Mouse (Mus musculus) left cerebral cortex, postnatal 10 days (tissue): ENCODE measurements around the gene Rnase10. TPM values are rescaled to one million over a fixed set of nuclear protein-coding genes. Genes with fewer than 3 reads are reported as not detected.
A peak's percentile ranks its signal among the peaks of the same experiment; 100 is the strongest.
"Not testable (repeated sequence)": the region's sequence is repeated elsewhere in the genome, so short reads cannot be mapped to it uniquely, and the experiment has no call there.

ENCODE experiments used
- DNase-seq, 2 experiments: peaks; one replicate each; pipeline ENCODE4 v3.0.0; 2021 to 2022; ENCODE audit warnings: low spot score in 2 of 2, mixed read lengths in 1 of 2; ENCODE audit errors: extremely low spot score in 1 of 2
- intact Hi-C: fragments of 180-260 bp; cut with DNase I; formaldehyde crosslinking; loops from one replicate; pipeline ENCODE4 v1.15.1; 2025
- total RNA-seq, 2 experiments: library from RNA; stranded (reverse); gene quantifications; 2 replicates each; pipeline ENCODE4 v1.2.3; 2021

Rnase10 gene
- total RNA-seq, 2 experiments from 2014 or later = 0.30 TPM; not detected in 1

DNA sequence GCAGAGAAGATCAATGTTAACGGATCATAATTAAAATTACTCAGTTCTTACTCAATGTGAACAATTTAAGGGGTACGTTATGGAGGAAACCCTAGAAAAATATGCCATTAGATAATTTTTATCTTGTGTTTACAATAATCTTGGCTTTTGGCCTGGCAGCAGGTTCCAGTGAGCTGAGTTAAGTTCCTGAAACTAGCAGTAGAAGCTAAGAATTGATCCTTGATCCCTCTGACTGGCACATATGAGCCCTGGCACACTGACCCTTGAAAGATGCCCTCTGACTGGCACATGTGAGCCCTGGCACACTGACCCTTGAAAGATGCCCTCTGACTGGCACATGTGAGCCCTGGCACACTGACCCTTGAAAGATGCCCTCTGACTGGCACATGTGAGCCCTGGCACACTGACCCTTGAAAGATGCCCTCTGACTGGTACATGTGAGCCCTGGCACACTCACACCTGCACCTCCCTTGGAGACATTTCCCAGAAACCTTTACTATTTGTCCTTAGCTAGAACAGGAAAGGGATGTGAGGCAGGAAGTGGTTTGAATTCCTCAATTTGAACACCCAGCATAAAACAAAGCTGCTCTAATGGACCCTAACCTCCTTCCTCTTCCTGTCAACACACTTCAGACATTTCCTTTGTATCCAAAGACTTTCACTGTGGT is 9.4 kb upstream of the Rnase10 start:
- intact Hi-C loops = no loop called here

DNA sequence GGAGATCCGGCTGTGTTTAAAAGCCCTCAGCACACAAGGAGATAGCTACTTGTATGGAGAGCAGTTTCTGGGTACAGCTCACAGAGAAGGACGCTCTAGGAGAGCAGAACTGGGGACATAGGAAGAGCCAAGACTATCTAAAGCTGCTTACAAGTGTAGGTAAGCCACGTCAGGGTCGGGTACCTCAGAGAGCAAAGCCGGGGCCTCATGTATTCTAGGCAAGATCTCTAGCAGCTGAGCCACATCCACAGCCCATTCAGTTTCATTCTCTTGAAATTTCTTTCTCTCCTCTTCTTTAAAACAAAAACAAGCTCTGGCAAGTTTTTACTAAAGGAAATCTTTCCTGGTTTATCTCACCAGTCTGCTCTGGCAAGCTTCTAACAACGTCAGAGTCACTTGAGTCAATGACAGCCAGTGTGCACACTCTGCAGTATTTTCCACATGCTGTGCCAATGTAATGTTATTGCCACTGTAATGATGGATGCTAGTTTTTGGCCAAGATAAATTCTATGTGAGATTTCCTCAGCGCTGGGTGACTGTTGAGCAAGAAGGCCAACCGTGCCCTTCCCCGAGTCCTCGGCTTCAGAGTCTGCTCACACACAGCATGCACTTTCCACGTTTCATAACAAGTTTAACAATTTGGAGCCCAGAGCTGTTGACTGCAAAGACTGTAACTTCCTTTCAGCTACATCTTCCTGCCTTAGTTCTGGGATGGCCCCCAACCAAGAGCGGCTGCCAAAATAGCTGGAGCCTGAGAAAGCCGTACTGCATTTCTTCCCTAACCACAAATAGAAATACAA is 563 bp downstream of the Rnase10 start:
- intact Hi-C loops = loop anchor here (2.0 kb wide), 1 partner anchor 31 kb away; no protein-coding TSS in a partner anchor
- peak; percentile 57 to 69 for DNase-seq

More for the DNA sequence above, 9.4 kb upstream of the Rnase10 start:
- DNase-seq = no peak

DNA sequence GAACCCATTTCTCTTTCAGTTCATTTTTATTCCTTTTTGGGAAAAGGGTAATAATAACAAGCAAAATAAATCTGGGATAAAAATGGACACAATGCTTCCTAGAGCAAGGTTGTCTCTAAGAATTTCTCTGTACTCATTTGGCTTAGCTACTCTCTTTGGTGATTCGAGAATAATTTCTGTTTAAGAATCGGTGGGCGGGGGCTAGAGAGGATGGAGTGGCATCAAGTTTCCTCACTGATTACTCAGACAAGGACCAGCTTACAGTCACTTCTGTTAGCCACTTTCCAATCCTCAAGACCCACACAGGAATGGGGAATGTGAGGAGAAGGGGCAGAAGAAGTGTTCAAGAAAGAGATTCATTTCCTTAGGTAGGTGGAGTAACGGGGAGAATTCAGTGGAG is 1.2 kb downstream of the Rnase10 start:
- intact Hi-C loops = loop anchor here (2.0 kb wide), 1 partner anchor 32 kb away; no protein-coding TSS in a partner anchor
- no peak for DNase-seq

DNA sequence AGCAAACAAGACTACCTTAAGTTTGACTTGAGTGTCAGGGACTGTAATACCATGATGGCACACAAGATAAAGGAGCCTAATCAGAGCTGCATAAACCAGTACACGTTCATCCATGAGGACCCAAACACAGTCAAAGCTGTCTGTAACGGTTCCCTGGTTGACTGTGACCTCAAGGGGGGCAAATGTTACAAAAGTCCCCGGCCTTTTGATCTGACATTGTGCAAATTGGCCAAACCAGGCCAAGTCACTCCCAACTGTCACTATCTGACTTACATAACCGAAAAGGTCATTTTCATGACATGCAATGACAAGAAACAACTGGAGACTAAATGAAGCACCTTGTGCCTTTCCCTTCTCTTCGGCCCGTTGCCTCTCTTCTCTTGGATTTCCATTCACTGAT is 2.0 kb downstream of the Rnase10 start:
- DNase-seq = no peak
- intact Hi-C loops = loop anchor here (2.0 kb wide), 1 partner anchor 33 kb away; no protein-coding TSS in a partner anchor

DNA sequence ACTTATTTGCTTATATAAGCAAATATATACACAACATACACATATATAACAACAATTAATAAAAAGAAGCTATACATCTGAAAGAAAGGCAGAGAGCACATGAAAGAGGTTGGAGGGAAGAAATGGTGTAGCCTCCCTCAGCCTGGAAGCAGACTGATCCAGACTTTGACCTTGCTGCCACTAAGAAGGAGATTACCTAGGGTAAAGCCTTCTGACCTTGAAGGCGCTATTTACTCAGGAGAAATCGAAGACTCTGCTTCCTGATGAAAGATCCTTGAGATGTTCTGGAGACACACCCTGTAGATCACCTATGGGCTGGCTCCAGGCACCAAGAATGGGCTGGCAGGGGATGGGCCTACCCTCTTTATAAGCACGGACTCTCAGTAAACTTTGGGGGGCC is 7.2 kb downstream of the Rnase10 start:
- intact Hi-C loops = not testable (repeated sequence)

DNA sequence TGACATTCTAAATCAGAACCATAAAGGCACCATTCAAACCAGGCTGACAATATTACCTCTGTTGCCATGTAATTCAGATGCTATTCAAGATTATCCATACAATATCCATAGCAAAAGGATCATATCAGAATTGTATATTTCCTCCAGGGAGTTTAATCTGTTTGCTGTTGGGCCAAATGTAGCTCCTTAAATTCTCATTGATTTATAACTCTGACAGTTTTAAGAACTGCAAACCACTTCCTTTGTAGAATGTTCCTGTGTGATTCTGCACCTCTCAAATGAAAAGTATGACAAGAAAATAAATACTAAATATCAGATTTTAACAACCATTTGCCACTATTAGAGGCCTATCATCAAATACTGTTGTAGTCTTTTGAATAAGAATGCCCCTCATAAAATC is 8.2 kb downstream of the Rnase10 start:
- intact Hi-C loops = no loop called here
- no peak for DNase-seq

More for the DNA sequence above, 7.2 kb downstream of the Rnase10 start:
- DNase-seq = not testable (repeated sequence)

DNA sequence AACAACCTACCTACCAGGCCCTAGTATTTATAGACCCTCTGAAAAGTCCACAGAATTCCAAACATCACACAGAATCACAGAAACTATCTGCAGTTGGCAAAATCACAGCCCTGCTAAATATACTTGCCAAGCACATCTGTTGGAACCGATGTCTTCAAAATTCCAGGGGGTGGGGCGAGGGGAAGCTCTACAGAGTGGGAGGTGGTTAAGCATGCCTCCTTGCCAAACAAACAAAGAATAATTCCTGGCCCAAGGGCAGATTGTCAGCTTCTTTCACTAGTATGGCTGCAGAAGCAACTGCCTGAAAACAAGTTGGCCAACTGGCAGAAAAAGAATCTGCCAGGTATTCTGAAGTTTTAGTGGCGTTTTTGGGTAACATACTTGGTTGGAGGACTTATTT is 9.7 kb downstream of the Rnase10 start:
- no peak for DNase-seq
- intact Hi-C loops = no loop called here

DNA sequence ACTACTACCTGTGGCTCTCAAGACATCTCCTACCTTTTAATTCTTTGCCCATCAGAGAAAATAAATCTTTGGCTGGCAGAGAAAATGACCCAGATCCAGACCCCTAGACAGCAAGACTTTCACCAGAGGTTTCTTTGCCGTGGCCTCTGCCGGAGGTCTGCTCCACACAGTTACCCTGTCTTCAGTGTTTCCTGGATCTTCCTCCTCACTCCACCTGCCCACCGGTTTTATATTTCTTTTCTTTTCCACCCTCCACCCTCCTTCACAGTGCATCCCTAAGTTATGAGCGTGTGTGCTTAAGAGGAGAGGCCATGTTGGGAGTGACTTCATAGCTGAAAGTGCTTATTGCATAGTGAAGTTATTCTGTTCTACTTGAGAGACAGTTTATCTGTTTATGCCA is 15.9 kb downstream of the Rnase10 start:
- no peak for DNase-seq
- intact Hi-C loops = no loop called here

DNA sequence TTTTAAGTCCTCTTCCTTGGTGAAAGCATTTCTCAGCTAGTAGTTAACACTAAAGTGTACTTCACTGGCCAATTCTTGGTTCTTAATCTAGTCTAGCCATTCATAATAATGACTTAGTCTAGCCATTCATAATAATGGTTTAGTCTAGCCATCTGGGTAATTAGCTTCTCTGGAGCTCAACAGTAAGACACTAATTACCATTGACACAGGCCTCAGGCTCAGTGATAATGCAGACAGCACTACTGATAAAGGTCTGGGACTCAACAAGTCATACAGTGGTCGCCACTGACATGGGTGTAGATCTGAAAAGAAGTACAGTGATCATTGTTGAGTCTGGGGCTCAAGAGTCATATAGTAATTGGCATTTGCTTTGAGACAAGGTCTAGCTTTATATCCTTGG is 17.3 kb downstream of the Rnase10 start:
- no peak for DNase-seq
- intact Hi-C loops = loop anchor here (5.0 kb wide), 1 partner anchor 72 kb away; no protein-coding TSS in a partner anchor

DNA sequence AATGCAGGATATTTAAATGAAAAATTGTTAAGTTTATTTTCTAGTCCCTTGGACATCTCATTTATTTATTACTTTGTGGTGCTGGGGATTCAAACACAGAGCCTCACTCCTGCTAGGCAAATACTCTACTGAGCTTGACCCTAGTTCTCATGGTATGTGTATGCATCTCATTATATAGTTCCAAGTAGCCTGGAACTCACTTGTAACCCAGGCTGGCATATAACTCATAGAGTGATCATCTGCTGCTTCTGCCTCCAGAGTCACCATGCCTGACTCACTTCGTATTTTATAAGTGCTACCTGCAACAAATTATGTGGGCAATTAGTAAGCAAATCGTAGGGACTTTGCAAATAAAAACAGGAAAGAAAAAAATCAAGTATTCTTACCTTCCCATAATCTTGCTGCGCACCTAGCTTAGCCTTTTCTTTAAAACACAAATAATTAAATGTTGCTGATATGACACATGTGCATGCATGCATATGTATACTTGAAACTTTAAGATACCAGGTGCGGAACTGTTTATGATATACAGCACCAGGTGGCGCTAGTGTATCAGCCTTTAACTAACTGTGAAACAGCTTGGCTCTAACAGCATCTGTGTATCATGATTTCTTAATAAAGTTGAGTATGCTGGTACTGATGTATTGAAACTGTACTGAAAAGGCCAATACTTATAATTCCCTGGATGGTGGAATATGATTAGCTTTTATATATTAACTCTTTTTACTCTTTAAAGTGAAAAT is 19.0 kb downstream of the Rnase10 start:
- peak; percentile 44 to 67 for DNase-seq
- intact Hi-C loops = loop anchor here (2.0 to 5.0 kb wide), 2 partner anchors 36 to 71 kb away; no protein-coding TSS in a partner anchor

DNA sequence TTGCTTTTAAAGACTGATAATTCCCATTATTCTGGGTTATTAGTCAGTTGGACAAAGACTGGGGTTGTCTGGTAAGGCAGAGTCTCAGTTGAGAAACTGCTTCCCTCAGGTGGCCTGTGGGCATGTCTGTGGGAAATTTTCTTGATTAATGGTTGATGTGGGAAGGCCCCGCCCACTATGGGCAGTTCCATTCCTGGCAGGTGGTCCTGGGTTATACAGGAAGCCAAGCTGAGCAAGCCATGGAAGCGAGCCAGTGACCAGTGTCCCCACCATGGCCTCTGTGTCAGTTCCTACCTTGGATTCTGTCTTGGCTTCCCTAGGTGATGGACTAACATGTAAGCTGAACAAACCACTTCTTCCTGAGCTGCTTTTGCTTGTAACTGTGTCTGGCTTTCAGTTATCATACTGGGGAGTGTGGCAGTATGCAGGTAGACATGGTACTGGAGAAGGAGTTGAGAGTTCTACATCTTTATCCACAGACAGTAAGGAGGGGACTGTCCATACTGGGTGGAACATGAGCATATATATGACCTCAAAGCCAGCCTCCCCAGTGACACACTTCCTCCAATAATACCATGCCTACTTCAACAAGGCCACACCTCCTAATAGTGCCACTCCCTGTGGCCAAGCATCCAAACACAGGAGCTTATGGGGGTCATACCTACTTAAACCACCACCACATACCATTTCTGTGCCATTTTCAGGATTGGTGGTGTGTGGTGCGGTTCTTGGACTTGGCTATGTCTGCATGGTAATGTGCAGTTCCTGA is 20.0 kb downstream of the Rnase10 start:
- DNase-seq = no peak
- intact Hi-C loops = loop anchor here (2.0 to 5.0 kb wide), 2 partner anchors 35 to 70 kb away; no protein-coding TSS in a partner anchor

DNA sequence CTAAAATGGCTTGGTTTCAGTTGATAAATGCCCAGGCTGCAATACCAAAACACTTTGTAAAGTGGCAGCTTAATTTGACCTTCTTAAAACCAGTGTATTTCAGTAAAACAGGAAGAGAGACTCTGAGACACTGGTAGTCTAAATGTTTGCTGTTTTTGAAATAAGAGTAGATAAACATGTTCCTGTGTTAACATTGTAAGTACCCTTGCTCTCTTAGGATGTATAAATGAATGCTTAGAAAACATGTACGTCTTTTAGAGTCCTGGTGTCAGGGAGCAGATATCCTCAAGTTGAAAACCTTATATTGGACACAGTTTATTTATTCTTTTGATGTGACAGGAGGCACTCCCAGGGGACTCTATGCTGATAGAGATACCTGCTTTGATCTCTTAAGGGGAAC is 27.7 kb downstream of the Rnase10 start:
- intact Hi-C loops = no loop called here
- DNase-seq = no peak

DNA sequence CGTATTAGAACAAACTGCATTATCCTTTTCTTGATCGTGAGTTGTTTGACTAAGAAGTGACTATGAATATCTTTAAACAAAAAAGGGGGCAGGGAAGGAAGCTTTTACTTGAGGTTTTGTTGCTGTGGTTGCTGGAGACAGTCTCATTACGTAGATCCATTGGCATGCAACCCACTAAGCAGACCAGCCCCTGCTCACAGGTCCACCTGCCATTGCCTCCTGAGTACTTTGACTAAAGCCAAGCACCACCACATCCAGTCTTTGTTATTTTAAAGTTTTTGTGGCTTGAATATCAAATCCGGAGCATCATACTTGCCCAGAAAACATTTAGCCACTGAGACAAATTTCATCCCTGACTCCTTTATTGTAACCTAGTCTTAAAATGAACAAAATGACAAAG is 28.7 kb downstream of the Rnase10 start:
- DNase-seq = no peak
- intact Hi-C loops = no loop called here

DNA sequence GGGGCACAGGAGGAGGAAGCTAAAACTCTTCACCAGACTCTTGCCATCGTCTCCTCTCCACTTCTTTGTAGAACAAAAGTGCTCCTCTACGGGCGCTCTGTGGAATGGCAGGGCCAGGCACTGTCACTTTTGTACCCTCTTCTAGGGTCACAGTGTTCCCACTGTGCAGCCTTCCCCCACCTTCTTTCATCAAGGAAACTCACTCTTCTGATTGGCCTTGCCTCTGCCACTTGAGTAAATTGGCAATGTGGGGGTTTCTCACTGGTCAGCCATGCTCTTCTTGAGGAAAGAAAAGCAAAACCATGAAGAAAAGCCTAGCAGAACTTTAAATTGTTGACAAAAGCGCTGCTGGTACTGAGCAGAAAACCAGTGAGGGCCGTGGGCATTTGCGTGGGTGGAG is 34.2 kb downstream of the Rnase10 start, which contains the start of gene Rnase9:
Gene Rnase9 (minus strand): TSS at position 101 of the 400 bp plus-strand sequence.
- no peak for DNase-seq
- intact Hi-C loops = no loop called here

DNA sequence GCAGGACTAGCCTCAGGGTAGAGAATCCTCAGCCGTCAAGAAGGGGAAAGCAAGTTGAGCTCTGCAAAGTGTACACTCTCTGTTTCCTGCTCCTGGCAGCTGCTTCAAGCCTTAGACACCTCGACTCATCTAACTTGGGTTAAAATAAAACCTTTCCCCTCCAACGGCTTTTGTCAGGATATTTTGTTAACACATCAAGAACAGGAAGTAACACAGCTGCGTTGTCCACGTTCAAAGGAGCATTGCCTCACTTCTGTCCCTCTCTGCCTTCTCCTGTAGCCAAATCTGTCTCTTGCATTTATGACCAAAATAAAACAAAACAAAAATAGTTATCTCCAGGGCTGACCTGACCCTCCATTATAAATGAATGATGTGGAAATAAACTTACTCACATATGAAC is 40.3 kb downstream of the Rnase10 start:
- no peak for DNase-seq
- intact Hi-C loops = no loop called here

DNA sequence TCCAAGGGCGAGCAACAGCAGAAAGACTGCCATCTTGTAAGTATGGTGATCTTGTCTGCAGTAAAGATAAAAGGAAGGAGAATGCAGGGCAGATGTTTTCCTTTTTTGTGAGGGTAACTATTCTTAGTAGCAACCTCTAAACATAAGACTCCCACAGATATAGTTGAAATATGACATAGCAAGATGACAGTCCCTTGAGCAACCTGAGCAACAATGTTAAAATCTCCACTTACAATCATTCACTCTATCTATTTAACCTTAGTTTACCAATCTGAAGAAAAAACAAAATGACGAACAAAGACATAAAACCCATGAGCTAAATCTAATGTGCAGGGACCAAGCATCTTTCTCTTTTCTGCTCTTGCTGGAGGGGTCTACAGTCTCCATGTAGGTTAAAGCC is 42.5 kb downstream of the Rnase10 start, which contains the start of gene Rnase11:
Gene Rnase11 (minus strand): TSS at position 101 of the 400 bp plus-strand sequence.
- intact Hi-C loops = no loop called here
- no peak for DNase-seq

DNA sequence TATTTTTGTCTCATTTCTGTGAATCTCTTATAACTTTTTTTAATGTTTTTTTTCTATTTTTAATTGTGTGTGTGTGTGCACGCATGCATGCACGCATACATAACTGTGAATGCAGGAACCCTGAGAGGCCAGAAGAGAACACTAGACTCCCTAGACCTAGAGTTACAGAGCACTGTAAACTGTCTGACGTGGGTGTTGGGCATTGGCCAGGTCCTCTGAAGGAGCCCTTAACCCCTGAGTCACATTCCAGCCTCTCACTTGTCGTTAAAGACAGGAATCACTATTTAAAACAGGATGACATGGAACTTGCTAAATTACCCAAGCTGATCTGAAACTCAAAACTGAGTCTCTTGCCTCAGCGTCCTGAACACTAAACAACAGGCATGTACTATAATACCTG is 44.4 kb downstream of the Rnase10 start:
- intact Hi-C loops = no loop called here
- no peak for DNase-seq

DNA sequence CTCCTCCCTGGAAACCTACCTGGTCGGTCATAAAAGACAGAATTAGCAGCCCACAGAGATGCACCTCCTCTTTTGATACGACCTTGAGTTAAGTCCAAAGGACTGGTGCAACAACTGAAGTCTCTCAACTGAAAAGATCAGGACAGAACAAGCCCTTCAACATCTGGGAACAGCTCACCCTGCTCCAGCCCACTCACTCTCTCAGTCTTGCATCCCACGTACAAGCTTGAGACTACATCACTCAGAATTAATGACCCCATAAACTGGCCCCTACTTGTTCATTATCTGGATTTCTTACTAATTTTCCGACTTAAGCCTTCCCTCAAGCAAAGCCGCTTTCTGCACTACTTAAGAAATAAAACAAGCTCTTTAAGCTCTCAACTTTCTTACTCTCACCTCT is 45.6 kb downstream of the Rnase10 start:
- DNase-seq = no peak
- intact Hi-C loops = no loop called here
